Mouse (Mus musculus): ENCODE measurements around the gene Mapk6.

DNA sequence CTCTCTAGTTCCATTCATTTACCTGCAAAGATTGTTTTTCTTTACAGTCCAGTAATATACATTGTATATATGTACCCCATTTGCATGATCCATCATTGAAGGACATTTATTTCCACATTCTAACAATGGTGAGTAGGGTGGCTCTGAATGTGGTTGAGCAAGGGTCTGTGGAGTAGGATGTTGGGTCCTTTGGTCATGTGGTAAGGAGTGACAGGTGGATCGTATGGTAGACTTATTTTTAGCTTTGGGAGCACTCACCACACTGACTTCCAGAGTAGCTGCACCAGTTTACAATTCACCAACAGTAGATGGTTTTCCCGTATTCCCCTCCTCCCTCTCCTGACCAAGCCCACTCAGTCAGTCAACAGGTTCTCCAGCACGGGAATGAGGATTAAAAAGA, 41.0 kb downstream of the Mapk6 start:
- TF ChIP-seq CTCF (IDR thresholded peaks at IDR 0.05; ENCODE audit: low read depth), result no peak
- no peak for TF ChIP-seq EP300 (IDR thresholded peaks at IDR 0.05; ENCODE audit: low read depth)
